Mouse (Mus musculus): Measurements from ENCODE around the gene Egln1. TPM values are rescaled to one million over a fixed set of nuclear protein-coding genes. Genes with fewer than 3 reads are reported as not detected.
A peak's percentile ranks its signal among the peaks of the same experiment; 100 is the strongest.

Gene Egln1
- polyA plus RNA-seq, 1 experiment from 2014 or later = 21.3 TPM

DNA sequence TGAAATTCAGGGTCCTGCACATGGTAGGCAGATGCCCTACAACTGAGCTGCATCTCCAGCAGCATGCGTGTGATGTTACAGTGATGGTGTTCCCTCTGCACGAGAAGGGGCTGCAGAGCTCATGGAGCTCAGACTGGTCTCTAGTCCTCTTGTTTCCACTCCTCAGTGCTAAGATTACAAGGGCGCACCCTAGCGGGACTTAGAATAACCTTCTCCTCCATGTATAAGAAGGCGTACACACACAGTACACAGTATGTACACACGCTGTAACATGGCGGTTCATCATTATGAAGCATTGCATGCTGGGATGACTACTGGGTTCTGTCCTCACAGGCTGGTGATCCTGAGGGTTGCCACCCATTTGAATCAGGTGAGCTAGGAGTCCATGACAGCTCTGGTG, 77.0 kb downstream of the Egln1 start:
- Histone ChIP-seq H3K4me2 (ENCODE audit: low read length) (no peak overlapping the region), H3K9ac (replicated peaks; ENCODE audit: low read depth, low read length) (no peak overlapping the region), H3K27me3 (replicated peaks; ENCODE audit: control insufficient read depth, insufficient read depth, low read length) (no peaks in the 10 kb centered on the region), H3K4me1 (replicated peaks; ENCODE audit: control insufficient read depth, insufficient read depth, low read length) (no peaks in the 10 kb centered on the region), H3K36me3 (ENCODE audit: control insufficient read depth, insufficient read depth) (peaks cover 25% of the 10 kb centered on the region), H3K4me3 (replicated peaks; ENCODE audit: low read length) (no peak overlapping the region), H3K27ac (ENCODE audit: low read length) (no peak overlapping the region), H3K9me3 (ENCODE audit: control insufficient read depth, low read length) (no peaks in the 10 kb centered on the region)
- WGBS = 95% methylated on average over 7 of the region's 7 CpGs
- no peak for ATAC-seq

DNA sequence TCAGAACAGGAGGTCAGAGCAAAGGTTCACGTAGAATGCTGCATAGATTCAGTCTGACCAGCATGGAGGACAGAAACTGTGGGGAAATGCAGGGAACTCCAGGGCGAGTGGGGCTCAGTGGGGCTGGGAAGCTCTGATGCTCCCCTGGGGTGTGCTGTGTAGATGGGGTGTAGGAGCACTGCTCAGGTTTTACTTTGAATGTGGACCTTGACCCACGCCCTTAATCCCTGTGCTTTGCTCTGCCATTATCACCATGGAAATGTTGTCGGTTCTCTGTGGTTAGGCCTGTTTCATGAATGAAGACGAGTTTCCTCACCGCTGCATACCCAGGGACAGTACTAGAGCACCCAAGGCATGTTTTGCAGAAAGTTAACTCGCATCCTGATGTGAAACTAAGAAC, 77.7 kb downstream of the Egln1 start:
- no peak overlapping the region for H3K9ac ChIP-seq (replicated peaks; ENCODE audit: low read depth, low read length)
- H3K27me3 ChIP-seq (replicated peaks; ENCODE audit: control insufficient read depth, insufficient read depth, low read length) = no peaks in the 10 kb centered on the region
- no peak overlapping the region for H3K4me3 ChIP-seq (replicated peaks; ENCODE audit: low read length)
- no peak for ATAC-seq
- no peak overlapping the region for H3K4me2 ChIP-seq (ENCODE audit: low read length)
- WGBS = 91% methylated on average over 7 of the region's 7 CpGs
- H3K36me3 ChIP-seq (ENCODE audit: control insufficient read depth, insufficient read depth) = peaks cover 20% of the 10 kb centered on the region
- no peaks in the 10 kb centered on the region for H3K9me3 ChIP-seq (ENCODE audit: control insufficient read depth, low read length)
- H3K27ac ChIP-seq (ENCODE audit: low read length) = no peak overlapping the region
- H3K4me1 ChIP-seq (replicated peaks; ENCODE audit: control insufficient read depth, insufficient read depth, low read length) = no peaks in the 10 kb centered on the region

DNA sequence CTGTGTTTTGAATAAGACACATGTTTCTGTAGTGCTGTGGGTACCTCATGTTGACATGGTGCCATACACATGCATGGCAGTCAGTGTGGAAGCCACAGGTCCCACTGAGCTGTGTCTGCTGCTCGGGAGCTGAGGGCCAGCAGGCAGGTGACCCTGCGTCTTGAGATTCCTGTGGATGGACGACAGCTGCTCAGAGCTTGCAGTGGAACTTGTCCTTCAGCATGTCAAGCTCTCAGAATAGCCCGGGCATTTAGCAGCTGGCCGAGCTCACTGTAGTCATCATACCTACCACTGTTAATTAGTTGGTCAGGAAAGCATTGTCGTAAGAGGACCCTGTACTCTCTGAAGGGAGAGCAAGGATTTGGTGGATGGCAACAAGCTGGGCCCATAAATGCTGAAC, 79.4 kb downstream of the Egln1 start:
- H3K27ac ChIP-seq (ENCODE audit: low read length) = no peak overlapping the region
- H3K9me3 ChIP-seq (ENCODE audit: control insufficient read depth, low read length) = no peaks in the 10 kb centered on the region
- no peak for ATAC-seq
- H3K4me1 ChIP-seq (replicated peaks; ENCODE audit: control insufficient read depth, insufficient read depth, low read length) = no peaks in the 10 kb centered on the region
- no peak overlapping the region for H3K4me3 ChIP-seq (replicated peaks; ENCODE audit: low read length)
- no peaks in the 10 kb centered on the region for H3K27me3 ChIP-seq (replicated peaks; ENCODE audit: control insufficient read depth, insufficient read depth, low read length)
- no peak overlapping the region for H3K4me2 ChIP-seq (ENCODE audit: low read length)
- 86% methylated on average over 6 of the region's 6 CpGs for WGBS
- peaks cover 18% of the 10 kb centered on the region for H3K36me3 ChIP-seq (ENCODE audit: control insufficient read depth, insufficient read depth)
- no peak overlapping the region for H3K9ac ChIP-seq (replicated peaks; ENCODE audit: low read depth, low read length)

DNA sequence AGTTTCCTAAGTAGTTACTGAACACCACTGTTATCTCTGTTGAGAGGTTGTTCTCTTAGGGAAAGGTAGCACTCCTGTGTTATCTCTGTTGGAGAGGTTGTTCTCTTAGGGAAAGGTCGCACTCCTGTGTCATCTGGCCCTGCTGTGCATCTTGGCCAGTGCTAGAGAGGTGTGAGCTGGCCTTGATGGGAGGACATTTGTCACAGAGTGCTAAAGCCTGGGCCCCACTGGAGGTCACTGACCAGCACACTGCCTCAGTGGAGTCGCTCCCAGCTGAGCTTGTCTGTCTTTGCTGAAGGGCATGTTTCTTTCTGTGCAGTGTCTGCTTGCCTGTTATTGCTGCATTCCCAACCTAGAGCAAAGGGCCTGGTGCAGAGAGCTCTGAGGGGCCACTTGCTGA, 82.0 kb downstream of the Egln1 start:
- Histone ChIP-seq H3K36me3 (ENCODE audit: control insufficient read depth, insufficient read depth) (peaks cover 8% of the 10 kb centered on the region), H3K4me1 (replicated peaks; ENCODE audit: control insufficient read depth, insufficient read depth, low read length) (peaks cover 12% of the 10 kb centered on the region), H3K4me2 (ENCODE audit: low read length) (no peak overlapping the region), H3K27me3 (replicated peaks; ENCODE audit: control insufficient read depth, insufficient read depth, low read length) (no peaks in the 10 kb centered on the region), H3K4me3 (replicated peaks; ENCODE audit: low read length) (no peak overlapping the region), H3K9ac (replicated peaks; ENCODE audit: low read depth, low read length) (no peak overlapping the region), H3K9me3 (ENCODE audit: control insufficient read depth, low read length) (no peaks in the 10 kb centered on the region), H3K27ac (ENCODE audit: low read length) (no peak overlapping the region)
- ATAC-seq = no peak
- 96% methylated on average over 2 of the region's 2 CpGs for WGBS

GRCm38 (mm10) chr8:124866669-124867068, 82.5 kb downstream of the Egln1 start:
- Histone ChIP-seq H3K4me2 (ENCODE audit: low read length) (no peak overlapping the region), H3K27me3 (replicated peaks; ENCODE audit: control insufficient read depth, insufficient read depth, low read length) (no peaks in the 10 kb centered on the region), H3K9me3 (ENCODE audit: control insufficient read depth, low read length) (no peaks in the 10 kb centered on the region), H3K9ac (replicated peaks; ENCODE audit: low read depth, low read length) (no peak overlapping the region), H3K27ac (ENCODE audit: low read length) (no peak overlapping the region), H3K4me1 (replicated peaks; ENCODE audit: control insufficient read depth, insufficient read depth, low read length) (peaks cover 16% of the 10 kb centered on the region), H3K4me3 (replicated peaks; ENCODE audit: low read length) (no peak overlapping the region), H3K36me3 (ENCODE audit: control insufficient read depth, insufficient read depth) (peaks cover 4% of the 10 kb centered on the region)
- 87% methylated on average over 3 of the region's 3 CpGs for WGBS
- no peak for ATAC-seq

DNA sequence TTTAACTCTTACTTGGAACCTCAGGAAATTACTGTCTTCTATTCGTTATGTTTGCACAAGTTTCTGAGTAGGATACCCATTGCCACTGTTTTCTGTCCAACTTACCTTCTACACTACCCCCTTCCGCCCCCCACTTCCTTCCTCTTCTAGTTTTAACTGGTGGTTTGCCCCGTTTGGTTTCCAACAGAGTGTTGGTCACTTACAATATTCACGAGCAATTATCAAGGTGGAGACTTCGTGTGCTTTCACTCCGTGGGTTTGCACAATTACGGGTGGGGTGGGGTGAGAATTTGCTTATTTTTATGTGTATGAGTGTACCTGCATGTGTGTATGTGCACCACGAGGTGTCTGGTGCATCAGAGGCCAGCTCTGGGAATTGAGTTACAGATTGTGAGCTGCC, 85.4 kb downstream of the Egln1 start:
- Histone ChIP-seq H3K36me3 (ENCODE audit: control insufficient read depth, insufficient read depth) (peaks cover 11% of the 10 kb centered on the region), H3K4me3 (replicated peaks; ENCODE audit: low read length) (peak overlapping the region; percentile 95), H3K27me3 (replicated peaks; ENCODE audit: control insufficient read depth, insufficient read depth, low read length) (no peaks in the 10 kb centered on the region), H3K4me2 (ENCODE audit: low read length) (peak overlapping the region; percentile 85), H3K4me1 (replicated peaks; ENCODE audit: control insufficient read depth, insufficient read depth, low read length) (peaks cover 16% of the 10 kb centered on the region), H3K27ac (ENCODE audit: low read length) (no peak overlapping the region), H3K9ac (replicated peaks; ENCODE audit: low read depth, low read length) (peak overlapping the region; percentile 99; the same call in 1 of the 2 replicates), H3K9me3 (ENCODE audit: control insufficient read depth, low read length) (no peaks in the 10 kb centered on the region)
- 18% methylated on average over 8 of the region's 8 CpGs for WGBS
- no peak for ATAC-seq

DNA sequence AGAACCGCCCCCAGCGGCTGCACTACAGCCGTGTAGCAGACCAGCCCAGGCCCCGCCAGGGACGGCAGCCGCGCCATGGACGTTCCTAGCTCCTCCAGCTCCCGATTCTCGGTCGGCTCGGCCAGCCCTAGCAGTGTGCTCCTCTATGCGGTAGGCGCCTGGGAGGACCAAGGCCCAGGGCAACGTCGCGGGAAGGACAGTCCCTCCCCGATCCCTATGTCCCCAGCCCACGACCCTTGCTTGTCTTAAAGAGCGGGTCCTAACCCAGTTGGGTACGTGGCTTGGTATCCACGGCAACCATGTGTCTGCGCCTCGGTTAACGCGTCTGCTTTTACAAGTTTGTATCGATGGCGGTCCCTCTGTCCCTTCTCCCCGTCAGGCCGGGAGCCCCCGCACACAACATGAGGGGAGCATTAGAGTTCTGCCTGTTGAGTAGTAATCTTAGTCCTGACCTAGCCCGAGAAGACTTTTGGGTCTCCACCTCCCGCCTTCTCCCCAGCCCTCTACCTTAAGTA, 85.9 kb downstream of the Egln1 start:
- Histone ChIP-seq H3K4me1 (replicated peaks; ENCODE audit: control insufficient read depth, insufficient read depth, low read length) (peaks cover 16% of the 10 kb centered on the region), H3K27ac (ENCODE audit: low read length) (peak overlapping the region; percentile 89), H3K4me3 (replicated peaks; ENCODE audit: low read length) (peak overlapping the region; percentile 95), H3K9ac (replicated peaks; ENCODE audit: low read depth, low read length) (peak overlapping the region; percentile 99), H3K4me2 (ENCODE audit: low read length) (peak overlapping the region; percentile 85), H3K27me3 (replicated peaks; ENCODE audit: control insufficient read depth, insufficient read depth, low read length) (no peaks in the 10 kb centered on the region), H3K9me3 (ENCODE audit: control insufficient read depth, low read length) (no peaks in the 10 kb centered on the region), H3K36me3 (ENCODE audit: control insufficient read depth, insufficient read depth) (peaks cover 11% of the 10 kb centered on the region)
- WGBS = under 1% methylated on average over 33 of the region's 33 CpGs
- ATAC-seq = peak; percentile 84

GRCm38 (mm10) chr8:124862321-124863162, 86.6 kb downstream of the Egln1 start, which contains the start of the genes Gnpat and 2810004N23Rik:
Gnpat (plus strand) TSS chr8:124863033.
2810004N23Rik (minus strand) TSS chr8:124863120.
- Histone ChIP-seq H3K27ac (ENCODE audit: low read length) (peak within 1 kb of the TSS; percentile 89), H3K4me1 (replicated peaks; ENCODE audit: control insufficient read depth, insufficient read depth, low read length) (peaks cover 16% of the 10 kb centered on the region), H3K4me3 (replicated peaks; ENCODE audit: low read length) (peak within 1 kb of the TSS; percentile 95), H3K36me3 (ENCODE audit: control insufficient read depth, insufficient read depth) (peaks cover 18% of the 10 kb centered on the region), H3K9me3 (ENCODE audit: control insufficient read depth, low read length) (no peaks in the 10 kb centered on the region), H3K9ac (replicated peaks; ENCODE audit: low read depth, low read length) (peak within 1 kb of the TSS; percentile 99), H3K4me2 (ENCODE audit: low read length) (peak within 1 kb of the TSS; percentile 92), H3K27me3 (replicated peaks; ENCODE audit: control insufficient read depth, insufficient read depth, low read length) (no peaks in the 10 kb centered on the region)
- 2% methylated on average over 55 of the region's 55 CpGs for WGBS
- ATAC-seq = peak; percentile 99

- no peak overlapping the region for H3K9ac ChIP-seq (replicated peaks; ENCODE audit: low read depth, low read length)
- no peak for ATAC-seq
- WGBS = 96% methylated on average over 3 of the region's 3 CpGs
- no peaks in the 10 kb centered on the region for H3K9me3 ChIP-seq (ENCODE audit: control insufficient read depth, low read length)
- H3K4me2 ChIP-seq (ENCODE audit: low read length) = no peak overlapping the region
- H3K4me1 ChIP-seq (replicated peaks; ENCODE audit: control insufficient read depth, insufficient read depth, low read length) = peaks cover 16% of the 10 kb centered on the region
- H3K36me3 ChIP-seq (ENCODE audit: control insufficient read depth, insufficient read depth) = peaks cover 29% of the 10 kb centered on the region
- H3K4me3 ChIP-seq (replicated peaks; ENCODE audit: low read length) = no peak overlapping the region
- H3K27me3 ChIP-seq (replicated peaks; ENCODE audit: control insufficient read depth, insufficient read depth, low read length) = no peaks in the 10 kb centered on the region
- no peak overlapping the region for H3K27ac ChIP-seq (ENCODE audit: low read length)
Observed at GRCm38 (mm10) chr8:124860188-124860587, 88.9 kb downstream of the Egln1 start.

Data from forebrain, embryonic 16.5 days (tissue).